Mouse (Mus musculus) spleen, adult 12 weeks (tissue): ENCODE measurements around the gene Nsun2.

Source experiments
- DNase-seq: peaks from one replicate; pipeline ENCODE4 v3.0.0; 2022; ENCODE audit warnings: low spot score

The Nsun2 gene

GRCm38 (mm10) chr13:69636375-69636774 lies 102.8 kb downstream of the Nsun2 start:
- DNase-seq = no peak

DNA sequence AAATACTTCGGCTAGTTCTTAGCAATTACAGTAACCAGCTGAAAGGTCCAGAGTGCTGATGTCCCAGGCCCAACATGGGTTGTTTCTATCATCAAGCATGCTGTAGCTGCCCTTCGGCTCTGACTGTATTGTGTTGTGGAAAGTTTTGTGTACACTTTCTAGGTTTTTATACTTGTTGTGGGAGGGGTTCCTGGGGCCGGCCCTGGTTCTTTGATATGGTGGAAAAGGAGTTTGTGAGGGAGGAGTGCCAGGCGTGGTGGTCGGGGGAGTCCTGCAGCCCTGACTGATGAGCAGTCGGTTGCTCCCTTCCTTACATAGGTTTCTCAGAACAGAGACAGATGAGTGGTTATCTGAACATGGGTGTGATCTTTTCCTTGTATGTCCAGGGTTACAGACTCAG lies 103.3 kb downstream of the Nsun2 start:
- no peak for DNase-seq

DNA sequence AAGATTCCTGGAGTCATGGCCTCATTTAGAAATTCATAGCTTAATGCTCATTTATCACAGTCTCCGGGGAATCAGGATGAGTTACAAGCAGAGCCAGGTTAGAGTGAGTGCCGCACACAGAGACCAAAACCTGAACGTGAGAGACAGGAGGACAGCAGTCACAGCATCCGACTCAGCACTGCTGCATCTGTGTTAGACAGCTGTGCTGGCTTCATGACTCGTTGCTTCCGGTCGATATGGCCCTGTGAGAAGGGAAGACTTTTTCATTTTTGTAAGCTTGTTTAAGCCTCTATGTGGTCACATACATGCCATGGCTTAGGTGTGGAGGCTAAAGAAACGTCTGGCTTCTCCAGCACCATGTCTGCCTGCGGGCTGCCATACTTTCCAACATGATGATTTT lies 104.1 kb downstream of the Nsun2 start:
- no peak for DNase-seq

DNA sequence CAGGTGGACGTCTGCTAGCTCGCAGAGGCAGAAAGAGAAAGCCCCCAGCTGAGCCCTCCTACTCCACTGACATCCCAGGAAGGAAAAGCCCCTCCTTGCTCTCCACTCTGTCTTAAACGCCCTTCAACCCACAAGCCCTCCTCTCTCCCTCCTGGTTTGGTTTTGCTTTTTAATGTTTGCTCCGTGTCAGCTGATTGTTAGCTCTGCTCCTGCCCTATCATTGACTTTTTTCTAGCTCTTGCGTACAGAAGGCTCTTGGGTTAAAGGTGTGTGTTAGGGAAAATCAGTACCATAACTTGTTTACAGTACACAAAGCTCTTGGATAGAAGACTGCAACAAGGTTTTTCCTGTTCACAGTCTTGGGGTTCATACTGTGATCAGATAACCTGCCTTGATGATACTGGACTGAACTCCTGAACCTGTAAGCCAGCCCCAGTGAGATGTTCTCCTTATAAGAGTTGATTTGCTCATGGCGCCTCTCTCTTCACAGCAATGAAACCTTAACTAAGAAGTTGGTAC lies 104.6 kb downstream of the Nsun2 start:
- DNase-seq = no peak

GRCm38 (mm10) chr13:69639251-69639650 lies 105.7 kb downstream of the Nsun2 start:
- no peak for DNase-seq

DNA sequence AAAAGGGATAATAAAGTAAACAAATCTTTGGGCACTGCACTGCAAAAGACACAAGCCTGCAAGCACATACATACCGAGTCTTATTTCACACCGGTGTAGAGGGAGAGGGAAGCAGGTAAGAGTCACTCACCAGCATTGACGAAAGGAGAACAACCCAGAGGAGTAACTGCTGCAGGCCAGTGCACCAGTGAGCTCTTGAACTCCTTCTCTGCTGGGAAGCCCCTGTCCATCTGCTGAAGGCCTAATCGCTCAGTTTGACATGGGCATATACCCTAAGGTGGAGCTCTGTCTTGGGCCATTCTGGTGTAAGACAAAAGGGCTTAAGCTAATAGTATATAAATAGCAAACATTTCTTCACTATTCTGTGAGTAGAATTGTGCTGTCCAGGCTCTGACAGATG lies 106.6 kb downstream of the Nsun2 start:
- no peak for DNase-seq

GRCm38 (mm10) chr13:69640541-69640940 lies 107.0 kb downstream of the Nsun2 start:
- DNase-seq = no peak

GRCm38 (mm10) chr13:69641017-69641416 lies 107.5 kb downstream of the Nsun2 start:
- DNase-seq = no peak

DNA sequence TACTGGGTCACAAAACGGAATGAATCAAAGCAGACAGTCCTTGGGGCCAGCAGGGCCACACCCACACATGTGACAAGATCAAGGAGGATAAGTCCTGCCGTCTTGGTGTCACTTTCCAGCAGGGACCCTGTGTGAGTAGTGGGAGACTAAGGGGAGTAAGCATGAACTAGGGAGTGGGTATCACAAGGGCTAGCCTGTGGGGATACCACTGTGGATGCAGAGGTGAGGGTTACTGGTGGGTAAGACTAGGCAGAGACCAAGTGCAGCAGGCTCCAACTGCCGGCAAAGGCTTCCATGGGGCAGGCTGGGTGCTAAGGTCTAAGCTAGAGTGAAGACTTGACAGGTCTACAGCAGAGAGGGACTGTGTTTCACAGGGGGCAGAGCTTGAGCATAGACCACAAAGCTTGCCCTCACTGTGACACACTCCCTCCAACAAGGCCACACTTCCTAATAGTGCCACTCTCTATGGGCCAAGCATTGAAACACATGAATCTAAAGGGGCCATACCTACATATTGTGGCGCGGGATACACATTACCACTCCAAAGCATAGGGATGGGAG lies 109.2 kb downstream of the Nsun2 start:
- DNase-seq = no peak

DNA sequence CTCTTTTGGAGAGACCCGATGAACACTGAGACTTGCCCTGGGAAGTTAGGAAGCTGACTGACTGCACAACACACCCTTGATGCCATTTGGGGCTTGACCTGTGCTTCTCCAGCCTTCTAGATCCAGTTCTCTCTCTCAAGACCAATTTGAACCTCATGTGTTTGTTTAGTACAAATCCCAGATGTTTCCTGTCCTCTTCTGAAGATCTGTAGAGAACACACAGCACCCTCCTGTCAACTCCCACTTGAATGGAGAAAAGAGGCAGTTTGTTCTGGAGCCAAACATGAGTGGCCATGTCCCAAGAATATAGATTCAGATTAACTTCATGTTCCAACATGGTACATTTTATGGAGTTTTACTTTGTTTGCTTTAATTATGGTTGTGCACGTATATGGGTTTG lies 110.4 kb downstream of the Nsun2 start:
- no peak for DNase-seq

DNA sequence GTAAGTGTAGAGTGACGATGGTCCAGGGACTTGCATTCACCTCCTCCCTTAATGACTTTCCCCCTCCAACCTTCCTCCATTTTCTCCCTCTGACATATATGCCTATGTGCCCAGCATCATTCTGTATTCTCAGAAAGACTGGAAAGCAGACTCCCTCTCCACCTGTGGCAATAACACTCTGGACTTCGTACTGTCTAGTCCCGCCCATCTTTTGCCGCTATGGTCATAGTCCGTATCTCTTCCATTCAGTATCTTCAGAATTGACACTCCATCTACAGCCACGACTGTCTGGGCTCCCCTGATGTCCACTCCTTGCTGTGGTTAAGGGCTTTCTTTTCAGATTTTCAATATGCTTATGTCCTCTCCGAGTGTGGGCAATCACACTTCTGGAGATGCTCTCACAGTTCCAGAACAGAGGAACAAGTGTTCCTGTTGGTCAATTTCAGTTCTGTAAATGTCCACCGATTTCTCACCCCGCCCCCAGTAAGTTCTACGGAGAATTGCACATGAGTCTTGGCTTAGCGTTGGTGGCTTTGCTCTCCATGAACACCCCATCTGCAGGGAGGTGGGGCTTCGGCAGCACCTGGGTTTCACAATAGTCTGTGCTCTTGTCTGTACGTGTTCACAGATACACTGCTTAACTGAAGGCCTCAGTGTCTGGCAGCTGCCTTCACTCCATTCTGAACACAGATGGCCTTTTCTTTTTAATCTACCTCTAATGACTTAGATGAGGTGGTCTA lies 111.1 kb downstream of the Nsun2 start:
- no peak for DNase-seq

- DNase-seq = no peak
These were observed 112.3 kb downstream of the Nsun2 start for GRCm38 (mm10) chr13:69645694-69646423.

GRCm38 (mm10) chr13:69646481-69646880 lies 112.9 kb downstream of the Nsun2 start:
- no peak for DNase-seq

- no peak for DNase-seq
These were observed 121.0 kb downstream of the Nsun2 start for GRCm38 (mm10) chr13:69654508-69654907.

- no peak for DNase-seq
These were observed 138.6 kb downstream of the Nsun2 start for GRCm38 (mm10) chr13:69672121-69672520.

GRCm38 (mm10) chr13:69672565-69672964 lies 139.0 kb downstream of the Nsun2 start:
- no peak for DNase-seq

GRCm38 (mm10) chr13:69673197-69673920 lies 139.8 kb downstream of the Nsun2 start:
- DNase-seq = no peak

DNA sequence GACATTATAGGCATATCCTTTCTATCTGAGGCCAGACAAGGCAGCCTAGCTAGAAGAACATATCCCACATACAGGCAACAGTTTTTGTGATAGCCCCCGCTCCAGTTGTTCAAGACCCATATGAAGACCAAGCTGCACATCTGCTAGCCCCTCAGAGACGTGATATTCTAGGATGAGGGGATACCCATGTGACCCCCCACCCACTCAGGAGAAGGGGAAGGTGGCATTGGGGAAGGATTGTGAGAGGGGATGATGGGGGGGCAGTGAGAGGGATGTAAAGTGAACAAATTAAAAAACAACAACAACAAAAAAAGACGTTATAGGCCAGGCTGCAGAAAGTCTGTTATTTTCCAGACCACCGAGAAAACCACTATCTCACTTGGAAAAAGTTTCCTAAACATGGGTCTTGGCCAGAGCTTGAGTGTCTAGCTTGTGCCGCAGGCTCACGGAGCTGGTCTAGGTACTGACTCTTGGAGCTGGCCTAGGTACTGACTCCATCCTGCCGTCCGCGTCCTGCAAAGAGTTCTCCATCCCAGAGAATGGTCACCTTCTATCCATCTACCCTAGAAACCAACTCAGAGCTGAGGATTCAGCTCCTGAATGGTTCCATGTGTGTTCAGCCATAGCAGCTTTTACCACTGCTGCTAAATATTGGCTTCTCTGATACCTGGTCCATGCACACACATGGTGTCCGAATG lies 140.5 kb downstream of the Nsun2 start:
- DNase-seq = no peak
